Mouse (Mus musculus) central nervous system, embryonic 11.5 days (tissue): ENCODE results near the gene Slc7a12. TPM values are rescaled to one million over a fixed set of nuclear protein-coding genes. Genes with fewer than 3 reads are reported as not detected.

ENCODE experiments used
- polyA plus RNA-seq: library from polyadenylated mRNA; depleted of rRNA; stranded (reverse); fragments of >200 nt; gene quantifications from 2 replicates; pipeline ENCODE4 v1.2.3, GENCODE M21; 2012; rRNA removed

The Slc7a12 gene
- not detected in 2 replicates for polyA plus RNA-seq

GRCm38 (mm10) chr3:14480397-14480796 lies at the start of gene Slc7a12:
TSS of gene Slc7a12 (plus strand) at chr3:14480697.

Other genes with a start within 250 kb of the Slc7a12 start
- gene 1810022K09Rik, start 130.6 kb downstream of the Slc7a12 start, polyA plus RNA-seq, result 159 and 223 TPM in 2 replicates
- gene Car13, start 161.0 kb downstream of the Slc7a12 start, polyA plus RNA-seq, result 1.5 and 4.0 TPM in 2 replicates